11 mouse cellular contexts compared by ENCODE assay signal in genomic region chr8:83749265-83749664, GRCm38 (mm10). TPM values are rescaled to one million over a fixed set of nuclear protein-coding genes. Genes with fewer than 3 reads are reported as not detected.
DNase-seq lines count a peak whose midpoint lies in the region; ATAC-seq and TF ChIP-seq lines count a peak whose summit lies in the region.
"Had no signal": no experiment of that assay in that cellular context is flagged by ENCODE, and none has a peak within 500 bp of the region (broad histone marks: within the 10 kb centered on the region; RNA-seq: fewer than 3 reads in every experiment).

No protein-coding gene starts in this region.

- H3K27ac ChIP-seq in kidney, adult 2 months (ENCODE audit: insufficient read depth, low read depth, low read length), result no peak overlapping the region; the same call in none of the 2 replicates
- H3K27ac ChIP-seq in CH12.LX (ENCODE audit: insufficient read depth, low read depth), result peak overlapping the region; percentile 70
- H3K27ac ChIP-seq in heart, embryonic 12.5 days (ENCODE audit: poor library complexity, severe bottlenecking), result peak overlapping the region; percentile 88; the same call in 1 of the 2 replicates
- peak overlapping the region; percentile 77 for H3K27ac ChIP-seq in lung, postnatal 0 days (ENCODE audit: low read length)
- no peak overlapping the region for H3K27ac ChIP-seq in hindbrain, embryonic 11.5 days (ENCODE audit: low read depth, low read length)
- H3K27ac ChIP-seq: liver, embryonic 13.5 days had no signal

- no peaks in the 10 kb centered on the region for H3K27me3 ChIP-seq in kidney, adult 2 months (replicated peaks; ENCODE audit: control insufficient read depth, insufficient read depth, low read length)
- no peaks in the 10 kb centered on the region for H3K27me3 ChIP-seq in CH12.LX (replicated peaks)
- no peaks in the 10 kb centered on the region for H3K27me3 ChIP-seq in heart, embryonic 12.5 days (replicated peaks)
- no peaks in the 10 kb centered on the region for H3K27me3 ChIP-seq in lung, postnatal 0 days (replicated peaks; ENCODE audit: insufficient read depth, low read length)
- H3K27me3 ChIP-seq in hindbrain, embryonic 11.5 days (ENCODE audit: control insufficient read depth, insufficient read depth, low read length), result peaks cover 3% of the 10 kb centered on the region; the same call in 1 of the 2 replicates

- TF ChIP-seq CTCF in kidney, adult 2 months (conservative IDR thresholded peaks at IDR 0.05; ENCODE audit: insufficient read depth, insufficient read length, low read depth, low read length), result no peak
- TF ChIP-seq CTCF in CH12.LX (conservative IDR thresholded peaks at IDR 0.05 in 1 of 2, IDR thresholded peaks at IDR 0.05 in 1 of 2; ENCODE audit: low read depth in 2 of 2, low read length in 2 of 2), result no peak
- no peak for TF ChIP-seq CTCF in lung, postnatal 0 days (IDR thresholded peaks at IDR 0.05)

- in situ Hi-C loops in CH12.LX (cut with MboI; ENCODE audit: low pct_ligation_motif_present, low pct_unique_long_range_greater_than_20kb, low sequenced_read_pairs), result no loop called here

- no peaks in the 10 kb centered on the region for H3K36me3 ChIP-seq in kidney, adult 2 months (ENCODE audit: control insufficient read depth, insufficient read depth, low read length)
- H3K36me3 ChIP-seq in CH12.LX (replicated peaks in 1 of 2; ENCODE audit: control insufficient read depth in 1 of 2, insufficient read depth in 1 of 2, low read length in 1 of 2), result no peaks in the 10 kb centered on the region
- no peaks in the 10 kb centered on the region for H3K36me3 ChIP-seq in heart, embryonic 12.5 days
- no peaks in the 10 kb centered on the region for H3K36me3 ChIP-seq in lung, postnatal 0 days (ENCODE audit: insufficient read depth, low read length)
- H3K36me3 ChIP-seq in hindbrain, embryonic 11.5 days (ENCODE audit: control insufficient read depth, insufficient read depth, low read length), result no peaks in the 10 kb centered on the region
- H3K36me3 ChIP-seq: forebrain, embryonic 10.5 days; liver, embryonic 13.5 days had no signal

- 75% methylated on average over 9 of the region's 9 CpGs for WGBS in kidney, adult 2 months
- 84% methylated on average over 9 of the region's 9 CpGs for WGBS in heart, embryonic 12.5 days
- WGBS in lung, postnatal 0 days, result 65% methylated on average over 9 of the region's 9 CpGs
- WGBS in hindbrain, embryonic 11.5 days, result 90% methylated on average over 9 of the region's 9 CpGs

- H3K4me1 ChIP-seq in kidney, adult 2 months (ENCODE audit: control insufficient read depth, insufficient read depth, low read length), result peaks cover 2% of the 10 kb centered on the region; the same call in 1 of the 2 replicates
- H3K4me1 ChIP-seq in CH12.LX (ENCODE audit: control insufficient read depth in 1 of 2, insufficient read depth in 2 of 2), result peaks cover 4 to 58% of the 10 kb centered on the region in 2 experiments; a peak in 3 of 4 replicates
- peaks cover 21% of the 10 kb centered on the region for H3K4me1 ChIP-seq in heart, embryonic 12.5 days (replicated peaks)
- H3K4me1 ChIP-seq in lung, postnatal 0 days (ENCODE audit: insufficient read depth, low read depth, low read length), result no peaks in the 10 kb centered on the region
- H3K4me1 ChIP-seq in hindbrain, embryonic 11.5 days (replicated peaks; ENCODE audit: control insufficient read depth, insufficient read depth, low read length), result peaks cover 3% of the 10 kb centered on the region; the same call in 1 of the 2 replicates

- no peaks in the 10 kb centered on the region for H3K79me2 ChIP-seq in CH12.LX (replicated peaks; ENCODE audit: control insufficient read depth, extremely low read depth, insufficient read depth, poor library complexity, severe bottlenecking)

- H3K9me3 ChIP-seq in CH12.LX (replicated peaks; ENCODE audit: low read length), result no peaks in the 10 kb centered on the region
- no peaks in the 10 kb centered on the region for H3K9me3 ChIP-seq in heart, embryonic 12.5 days (replicated peaks)
- H3K9me3 ChIP-seq in lung, postnatal 0 days (ENCODE audit: low read length), result no peaks in the 10 kb centered on the region
- H3K9me3 ChIP-seq in hindbrain, embryonic 11.5 days (ENCODE audit: control insufficient read depth, low read length), result no peaks in the 10 kb centered on the region
- H3K9me3 ChIP-seq: forebrain, embryonic 10.5 days; liver, embryonic 13.5 days had no signal

- H3K9ac ChIP-seq in CH12.LX (ENCODE audit: insufficient read depth, low read depth), result no peak overlapping the region
- no peak overlapping the region for H3K9ac ChIP-seq in heart, embryonic 12.5 days
- no peak overlapping the region for H3K9ac ChIP-seq in lung, postnatal 0 days (replicated peaks; ENCODE audit: low read depth)
- H3K9ac ChIP-seq in hindbrain, embryonic 11.5 days (ENCODE audit: low read depth, low read length), result no peak overlapping the region
- H3K9ac ChIP-seq: liver, embryonic 13.5 days had no signal

- H3K4me2 ChIP-seq in CH12.LX (ENCODE audit: insufficient read depth, low read depth, poor library complexity, severe bottlenecking), result peak overlapping the region; percentile 89
- no peak overlapping the region; the same call in 1 of the 2 replicates for H3K4me2 ChIP-seq in heart, embryonic 12.5 days
- no peak overlapping the region for H3K4me2 ChIP-seq in lung, postnatal 0 days (replicated peaks; ENCODE audit: low read depth, low read length)
- no peak overlapping the region for H3K4me2 ChIP-seq in hindbrain, embryonic 11.5 days (replicated peaks; ENCODE audit: low read depth, low read length)

- TF ChIP-seq POLR2A in kidney, adult 2 months (IDR thresholded peaks at IDR 0.05; ENCODE audit: low read depth, low read length), result no peak
- no peak for TF ChIP-seq POLR2A in CH12.LX (IDR thresholded peaks at IDR 0.05; ENCODE audit: low read depth, low read length)

- TF ChIP-seq EP300 in CH12.LX (IDR thresholded peaks at IDR 0.05; ENCODE audit: low read length), result no peak
- TF ChIP-seq EP300 in lung, postnatal 0 days (IDR thresholded peaks at IDR 0.05), result no peak

- no peak for TF ChIP-seq RAD21 in CH12.LX (IDR thresholded peaks at IDR 0.05; ENCODE audit: low read depth, low read length)

- no peak overlapping the region for H3K4me3 ChIP-seq in kidney, adult 2 months (ENCODE audit: insufficient read depth, low read depth, low read length)
- no peak overlapping the region for H3K4me3 ChIP-seq in CH12.LX (replicated peaks in 1 of 3; ENCODE audit: low read depth in 2 of 3, low read length in 2 of 3, poor library complexity in 1 of 3)
- no peak overlapping the region for H3K4me3 ChIP-seq in heart, embryonic 12.5 days
- H3K4me3 ChIP-seq in lung, postnatal 0 days (ENCODE audit: low read depth, low read length), result no peak overlapping the region
- H3K4me3 ChIP-seq in hindbrain, embryonic 11.5 days (ENCODE audit: low read depth, low read length), result no peak overlapping the region
- H3K4me3 ChIP-seq: forebrain, embryonic 10.5 days; liver, embryonic 13.5 days had no signal

- dilution Hi-C loops in CH12.LX (cut with MboI; ENCODE audit: extremely low pct_ligation_motif_present, extremely low pct_unique_long_range_greater_than_20kb, low sequenced_read_pairs), result no loop called here

- no peak for ATAC-seq in heart, embryonic 12.5 days (ENCODE audit: insufficient number of reproducible peaks, low FRiP score)
- no peak for ATAC-seq in lung, postnatal 0 days
- ATAC-seq in frontal cortex, adult (ENCODE audit: low TSS enrichment), result no peak
- no peak for ATAC-seq in hindbrain, embryonic 11.5 days (ENCODE audit: low FRiP score)

- DNase-seq in kidney, adult 2 months, result peak; percentile 46
- DNase-seq in kidney, adult 9 months, result no peak
- DNase-seq in CH12.LX (ENCODE audit: extremely low read depth), result no peak
- DNase-seq in lung, postnatal 0 days (ENCODE audit: low spot score), result peak; percentile 55
- no peak for DNase-seq in frontal cortex, postnatal 14 days (ENCODE audit: low spot score in 2 of 2)
- DNase-seq in hindbrain, embryonic 11.5 days (ENCODE audit: low spot score), result no peak
- DNase-seq: cerebellum, adult 11 months; liver, embryonic 13.5 days had no signal

TF ChIP-seq in CH12.LX, 34 proteins besides CTCF, POLR2A, EP300 and RAD21:
- TF ChIP-seq BHLHE40 (IDR thresholded peaks at IDR 0.05; ENCODE audit: low read depth, low read length), result peak; percentile 44; the same call in 1 of the 2 replicates
- TF ChIP-seq ZC3H11A (IDR thresholded peaks at IDR 0.05; ENCODE audit: low read depth, low read length), result no peak

RNA-seq across cellular contexts. Expression of gene Adgre5, which starts 8.1 kb away (rescaled TPM):
- polyA plus RNA-seq in kidney, adult 2 months (2012; rRNA removed), result 45.1 and 46.6 TPM in 2 replicates
- total RNA-seq in CH12.LX (2012; rRNA removed), result 23.6 and 27.4 TPM in 2 replicates
- total RNA-seq in CH12.LX (2014; rRNA removed), result 0.54 and 0.66 TPM in 2 replicates
- 3.7 and 5.9 TPM in 2 replicates for polyA plus RNA-seq in CH12.LX (2012; ENCODE audit: insufficient read length, low read depth)
- 26.2 and 29.2 TPM in 2 replicates for polyA plus RNA-seq in heart, embryonic 12.5 days (2016; fragmentation: Nextera tagmentation; extraction: Ambion mirVana)
- 145 and 146 TPM in 2 replicates for polyA plus RNA-seq in lung, postnatal 0 days (2015; fragmentation: Nextera tagmentation; extraction: Ambion mirVana)
- 13.0 and 13.8 TPM in 2 replicates for polyA plus RNA-seq in hindbrain, embryonic 11.5 days (2014; fragmentation: Nextera tagmentation; extraction: Ambion mirVana)

RNA-seq across cellular contexts. Expression of gene Ddx39, which starts 34.3 kb away (rescaled TPM):
- 25.1 and 28.7 TPM in 2 replicates for polyA plus RNA-seq in kidney, adult 2 months (2012; rRNA removed)
- total RNA-seq in CH12.LX (2012; rRNA removed), result 194 and 278 TPM in 2 replicates
- total RNA-seq in CH12.LX (2014; rRNA removed), result 339 and 372 TPM in 2 replicates
- 231 and 232 TPM in 2 replicates for polyA plus RNA-seq in CH12.LX (2012; ENCODE audit: insufficient read length, low read depth)
- polyA plus RNA-seq in heart, embryonic 12.5 days (2016; fragmentation: Nextera tagmentation; extraction: Ambion mirVana), result 117 and 128 TPM in 2 replicates
- 51.0 and 53.9 TPM in 2 replicates for polyA plus RNA-seq in lung, postnatal 0 days (2015; fragmentation: Nextera tagmentation; extraction: Ambion mirVana)
- 187 and 205 TPM in 2 replicates for polyA plus RNA-seq in hindbrain, embryonic 11.5 days (2014; fragmentation: Nextera tagmentation; extraction: Ambion mirVana)

RNA-seq across cellular contexts. Expression of gene Pkn1, which starts 50.3 kb away (rescaled TPM):
- polyA plus RNA-seq in kidney, adult 2 months (2012; rRNA removed), result 81.9 and 98.1 TPM in 2 replicates
- total RNA-seq in CH12.LX (2012; rRNA removed), result 44.6 and 47.8 TPM in 2 replicates
- total RNA-seq in CH12.LX (2014; rRNA removed), result 28.1 and 33.5 TPM in 2 replicates
- 58.8 and 60.3 TPM in 2 replicates for polyA plus RNA-seq in CH12.LX (2012; ENCODE audit: insufficient read length, low read depth)
- 24.4 and 28.7 TPM in 2 replicates for polyA plus RNA-seq in heart, embryonic 12.5 days (2016; fragmentation: Nextera tagmentation; extraction: Ambion mirVana)
- polyA plus RNA-seq in lung, postnatal 0 days (2015; fragmentation: Nextera tagmentation; extraction: Ambion mirVana), result 32.2 and 34.4 TPM in 2 replicates
- 21.6 and 22.6 TPM in 2 replicates for polyA plus RNA-seq in hindbrain, embryonic 11.5 days (2014; fragmentation: Nextera tagmentation; extraction: Ambion mirVana)

Comparison
In these comparisons a context has a peak if more than half of its experiments do, and no peak if none do; other contexts are left out.
1. DNase-seq: peak in kidney, adult 2 months (single experiment) and lung, postnatal 0 days (single experiment); none in kidney, adult 9 months (single experiment), CH12.LX (single experiment), frontal cortex, postnatal 14 days (0 of 2) and hindbrain, embryonic 11.5 days (single experiment).
2. H3K27ac ChIP-seq: peak in CH12.LX (single experiment), heart, embryonic 12.5 days (single experiment) and lung, postnatal 0 days (single experiment); none in kidney, adult 2 months (single experiment) and hindbrain, embryonic 11.5 days (single experiment).